ENCODE assay signal across 10 mouse cellular contexts in genomic region chrX:60831330-60832027, GRCm38 (mm10).
DNase-seq lines count a peak whose midpoint lies in the region; ATAC-seq lines count a peak whose summit lies in the region.
"Had no signal": no experiment of that assay in that cellular context is flagged by ENCODE, and none has a peak within 500 bp of the region (broad histone marks: within the 10 kb centered on the region; RNA-seq: fewer than 3 reads in every experiment).

No protein-coding gene starts in this region.

- 26% methylated on average over 22 of the region's 22 CpGs for WGBS in kidney, embryonic 15.5 days
- WGBS in hindbrain, embryonic 12.5 days: 33% methylated on average over 20 of the region's 22 CpGs
- 23% methylated on average over 19 of the region's 22 CpGs for WGBS in neural tube, embryonic 11.5 days

- no peaks in the 10 kb centered on the region for H3K27me3 ChIP-seq in kidney, embryonic 15.5 days
- H3K27me3 ChIP-seq in hindbrain, embryonic 12.5 days: no peaks in the 10 kb centered on the region
- no peaks in the 10 kb centered on the region for H3K27me3 ChIP-seq in neural tube, embryonic 11.5 days (ENCODE audit: control insufficient read depth, insufficient read depth, low read length)
- H3K27me3 ChIP-seq: limb, embryonic 15.5 days had no signal

- peak overlapping the region; percentile 31; the same call in 1 of the 2 replicates for H3K4me2 ChIP-seq in kidney, embryonic 15.5 days
- peak overlapping the region; percentile 36 for H3K4me2 ChIP-seq in hindbrain, embryonic 12.5 days (replicated peaks)
- H3K4me2 ChIP-seq in neural tube, embryonic 11.5 days (ENCODE audit: low read depth): peak overlapping the region; percentile 31; the same call in 1 of the 2 replicates
- H3K4me2 ChIP-seq: limb, embryonic 15.5 days had no signal

- no peak overlapping the region for H3K9ac ChIP-seq in kidney, embryonic 15.5 days
- no peak overlapping the region for H3K9ac ChIP-seq in hindbrain, embryonic 12.5 days
- H3K9ac ChIP-seq in neural tube, embryonic 11.5 days (ENCODE audit: low read length): peak overlapping the region; percentile 37; the same call in 1 of the 2 replicates
- H3K9ac ChIP-seq: limb, embryonic 15.5 days had no signal

- H3K27ac ChIP-seq in kidney, embryonic 15.5 days: no peak overlapping the region
- H3K27ac ChIP-seq in hindbrain, embryonic 12.5 days: no peak overlapping the region
- no peak overlapping the region for H3K27ac ChIP-seq in neural tube, embryonic 11.5 days (ENCODE audit: low read depth, low read length)
- H3K27ac ChIP-seq: limb, embryonic 15.5 days had no signal

- H3K4me3 ChIP-seq in kidney, embryonic 15.5 days (replicated peaks): no peak overlapping the region
- H3K4me3 ChIP-seq in hindbrain, embryonic 12.5 days: no peak overlapping the region
- H3K4me3 ChIP-seq in neural tube, embryonic 11.5 days (ENCODE audit: low read depth, low read length): no peak overlapping the region
- H3K4me3 ChIP-seq: limb, embryonic 15.5 days had no signal

- no peaks in the 10 kb centered on the region for H3K36me3 ChIP-seq in kidney, embryonic 15.5 days
- H3K36me3 ChIP-seq in hindbrain, embryonic 12.5 days: no peaks in the 10 kb centered on the region
- no peaks in the 10 kb centered on the region for H3K36me3 ChIP-seq in neural tube, embryonic 11.5 days (ENCODE audit: control insufficient read depth, insufficient read depth, low read length)
- H3K36me3 ChIP-seq: limb, embryonic 15.5 days had no signal

- no peaks in the 10 kb centered on the region for H3K4me1 ChIP-seq in kidney, embryonic 15.5 days
- no peaks in the 10 kb centered on the region for H3K4me1 ChIP-seq in hindbrain, embryonic 12.5 days
- no peaks in the 10 kb centered on the region for H3K4me1 ChIP-seq in neural tube, embryonic 11.5 days (ENCODE audit: control insufficient read depth, insufficient read depth, low read length)
- H3K4me1 ChIP-seq: limb, embryonic 15.5 days had no signal

- no peaks in the 10 kb centered on the region for H3K9me3 ChIP-seq in kidney, embryonic 15.5 days (replicated peaks)
- no peaks in the 10 kb centered on the region for H3K9me3 ChIP-seq in hindbrain, embryonic 12.5 days (replicated peaks)
- H3K9me3 ChIP-seq in neural tube, embryonic 11.5 days (ENCODE audit: control insufficient read depth, low read length): no peaks in the 10 kb centered on the region
- H3K9me3 ChIP-seq: limb, embryonic 15.5 days had no signal

- no peak for DNase-seq in kidney, adult 9 months
- DNase-seq in embryo, embryonic 11.5 days (ENCODE audit: low read depth, low spot score): peak; percentile 2
- DNase-seq in neural tube, embryonic 11.5 days (ENCODE audit: low spot score): peak; percentile 53
- DNase-seq in urinary bladder, adult 2 months (ENCODE audit: low spot score): no peak
- DNase-seq in right cerebral cortex, postnatal 14 days: no peak
- DNase-seq: right cerebral cortex, adult 18-20 months had no signal

- ATAC-seq in kidney, embryonic 15.5 days (replicated peaks; ENCODE audit: low FRiP score): peak; percentile 29; the same call in 1 of the 2 replicates
- ATAC-seq in hindbrain, embryonic 12.5 days (ENCODE audit: low FRiP score): peak; percentile 69
- peak; percentile 90 for ATAC-seq in neural tube, embryonic 11.5 days (ENCODE audit: insufficient read depth, low FRiP score, low TSS enrichment)
- no peak for ATAC-seq in cerebellum, adult (ENCODE audit: insufficient number of reproducible peaks, low FRiP score, low TSS enrichment)

Comparison
In these comparisons a context has a peak if more than half of its experiments do, and no peak if none do; other contexts are left out.
1. DNase-seq: peak in embryo, embryonic 11.5 days (single experiment) and neural tube, embryonic 11.5 days (single experiment); none in kidney, adult 9 months (single experiment), urinary bladder, adult 2 months (single experiment) and right cerebral cortex, postnatal 14 days (single experiment).
2. Peak in every context shown above with its lines, with median percentiles within 50 percentile points of each other: H3K4me2 ChIP-seq.